Mouse (Mus musculus) MEL (cell line): ENCODE measurements at regions not wholly inside any gene's neighbourhood (a gene's known extent, or its start where the extent isn't known, plus 50 kb on each side); places are given as distances from the start of the nearest gene placed in this dataset.

ENCODE experiments used
- DNase-seq: peaks from one replicate; pipeline ENCODE4 v3.0.0; 2011; ENCODE audit warnings: low read depth, low spot score
- H3K27ac ChIP-seq: 2 replicates; pipeline ENCODE4 v1.5.1; 2012; ENCODE audit warnings: low read depth, mild to moderate bottlenecking, control low read depth, low read length, moderate library complexity; ENCODE audit not compliant: control insufficient read depth
- H3K27me3 ChIP-seq, 2 experiments: fragments of 150-350 bp in 1 of 2; sonication (generic) in 1 of 2; 2 replicates each; pipeline ENCODE4 v1.6.1; 2012; ENCODE audit warnings: low read length in 2 of 2, mild to moderate bottlenecking in 2 of 2, improper control_type of control experiment in 1 of 2, moderate library complexity in 1 of 2; ENCODE audit not compliant: insufficient read depth in 2 of 2, control insufficient read depth in 1 of 2
- H3K36me3 ChIP-seq, 2 experiments: 2 replicates each; pipeline ENCODE4 v1.6.1; 2012 to 2014; ENCODE audit warnings: low read length in 2 of 2, improper control_type of control experiment in 1 of 2, inconsistent platforms in 1 of 2, mild to moderate bottlenecking in 1 of 2; ENCODE audit not compliant: insufficient read depth in 2 of 2, control insufficient read depth in 1 of 2
- H3K4me1 ChIP-seq, 2 experiments: fragments of 150-350 bp in 1 of 2; sonication (generic) in 1 of 2; 2 replicates each; pipeline ENCODE4 v1.6.1; 2012; ENCODE audit warnings: low read length in 2 of 2, improper control_type of control experiment in 1 of 2, mild to moderate bottlenecking in 1 of 2; ENCODE audit not compliant: insufficient read depth in 2 of 2, control insufficient read depth in 1 of 2
- H3K4me3 ChIP-seq, 2 experiments: fragments of 150-350 bp in 1 of 2; sonication (generic) in 1 of 2; 2 replicates each; pipeline ENCODE4 v1.5.1; 2012; ENCODE audit warnings: low read depth in 2 of 2, low read length in 2 of 2, mild to moderate bottlenecking in 2 of 2, moderate library complexity in 2 of 2, control low read depth in 1 of 2, improper control_type of control experiment in 1 of 2; ENCODE audit not compliant: control insufficient read depth in 1 of 2, insufficient read depth in 1 of 2
- H3K79me2 ChIP-seq: 2 replicates; pipeline ENCODE4 v1.6.1; 2012; ENCODE audit warnings: mild to moderate bottlenecking, low read length, moderate library complexity; ENCODE audit not compliant: control insufficient read depth, poor library complexity, insufficient read depth
- H3K9ac ChIP-seq: 2 replicates; pipeline ENCODE4 v1.6.1; 2012; ENCODE audit warnings: low read depth, mild to moderate bottlenecking, control low read depth, low read length, moderate library complexity; ENCODE audit not compliant: control insufficient read depth, poor library complexity, severe bottlenecking
- H3K9me3 ChIP-seq: fragments of 150-350 bp; sonication (generic); replicated peaks from 2 replicates; pipeline ENCODE4 v1.6.1; 2012; ENCODE audit warnings: mild to moderate bottlenecking, low read length, improper control_type of control experiment, moderate library complexity; ENCODE audit not compliant: insufficient read depth
- CHD2 ChIP-seq: IDR thresholded peaks from 2 replicates; pipeline ENCODE4 v1.6.1; 2011; ENCODE audit warnings: low read length, improper control_type of control experiment
- CTCF ChIP-seq, 3 experiments: IDR thresholded peaks in 2 of 3; conservative IDR thresholded peaks in 1 of 3; 2 replicates each; pipeline ENCODE4 v1.5.1; 2011 to 2012; ENCODE audit warnings: low read length in 3 of 3, low read depth in 2 of 3, mild to moderate bottlenecking in 2 of 3, improper control_type of control experiment in 1 of 3, inconsistent platforms in 1 of 3, mixed read lengths in 1 of 3, moderate library complexity in 1 of 3; ENCODE audit not compliant: control insufficient read depth in 1 of 3, insufficient read depth in 1 of 3, poor library complexity in 1 of 3, severe bottlenecking in 1 of 3
- E2F4 ChIP-seq: IDR thresholded peaks from 2 replicates; pipeline ENCODE4 v1.6.1; 2011; ENCODE audit warnings: low read depth, low read length, improper control_type of control experiment, borderline replicate concordance
- EP300 ChIP-seq, 2 experiments: IDR thresholded peaks; 2 replicates each; pipeline ENCODE4 v1.6.1; 2011; ENCODE audit warnings: improper control_type of control experiment in 2 of 2, low read length in 2 of 2, low read depth in 1 of 2, mild to moderate bottlenecking in 1 of 2
- ETS1 ChIP-seq: IDR thresholded peaks from 2 replicates; pipeline ENCODE4 v1.6.1; 2012; ENCODE audit warnings: low read depth, mild to moderate bottlenecking, inconsistent platforms, low read length, improper control_type of control experiment, moderate library complexity
- GABPA ChIP-seq: IDR thresholded peaks from 2 replicates; pipeline ENCODE4 v1.6.1; 2012; ENCODE audit warnings: low read depth, mild to moderate bottlenecking, inconsistent platforms, low read length, improper control_type of control experiment, moderate library complexity
- GATA1 ChIP-seq: IDR thresholded peaks from 2 replicates; pipeline ENCODE4 v1.6.1; 2011; ENCODE audit warnings: low read depth, low read length, improper control_type of control experiment
- HCFC1 ChIP-seq: IDR thresholded peaks from 2 replicates; pipeline ENCODE4 v1.6.1; 2012; ENCODE audit warnings: low read depth, mild to moderate bottlenecking, inconsistent platforms, low read length, improper control_type of control experiment, moderate library complexity
- JUND ChIP-seq: IDR thresholded peaks from 2 replicates; pipeline ENCODE4 v1.6.1; 2011; ENCODE audit warnings: low read depth, mild to moderate bottlenecking, improper control_type of control experiment, low read length
- KAT2A ChIP-seq: conservative IDR thresholded peaks from 2 replicates; pipeline ENCODE4 v1.6.1; 2012; ENCODE audit warnings: low read depth, low read length, improper control_type of control experiment, inconsistent platforms
- MAZ ChIP-seq: IDR thresholded peaks from 2 replicates; pipeline ENCODE4 v1.6.1; 2012; ENCODE audit warnings: low read depth, mild to moderate bottlenecking, inconsistent platforms, low read length, improper control_type of control experiment
- MYB ChIP-seq: IDR thresholded peaks from 2 replicates; pipeline ENCODE4 v1.6.1; 2011; ENCODE audit warnings: mild to moderate bottlenecking, low read depth, low read length, improper control_type of control experiment
- MYC ChIP-seq: IDR thresholded peaks from 2 replicates; pipeline ENCODE4 v1.6.1; 2011; ENCODE audit warnings: low read depth, mild to moderate bottlenecking, low read length, improper control_type of control experiment, moderate library complexity
- NELFE ChIP-seq: IDR thresholded peaks from 2 replicates; pipeline ENCODE4 v1.6.1; 2011; ENCODE audit warnings: low read depth, low read length, improper control_type of control experiment
- POLR2AphosphoS2 ChIP-seq: IDR thresholded peaks from 2 replicates; pipeline ENCODE4 v1.6.1; 2011; ENCODE audit warnings: low read length, improper control_type of control experiment
- POLR2AphosphoS5 ChIP-seq: IDR thresholded peaks from 2 replicates; pipeline ENCODE4 v1.6.1; 2012; ENCODE audit warnings: low read depth, borderline replicate concordance, mild to moderate bottlenecking, inconsistent platforms, low read length, moderate library complexity, mixed read lengths
- RAD21 ChIP-seq: IDR thresholded peaks from 2 replicates; pipeline ENCODE4 v1.6.1; 2011; ENCODE audit warnings: mild to moderate bottlenecking, low read depth, low read length, improper control_type of control experiment
- RCOR1 ChIP-seq: IDR thresholded peaks from 2 replicates; pipeline ENCODE4 v1.6.1; 2012; ENCODE audit warnings: low read depth, mild to moderate bottlenecking, inconsistent platforms, low read length, improper control_type of control experiment
- SIN3A ChIP-seq: IDR thresholded peaks from 2 replicates; pipeline ENCODE4 v1.6.1; 2012; ENCODE audit warnings: low read length, improper control_type of control experiment, inconsistent platforms
- TAL1 ChIP-seq: IDR thresholded peaks from 2 replicates; pipeline ENCODE4 v1.6.1; 2012; ENCODE audit warnings: mild to moderate bottlenecking, inconsistent platforms, low read length, moderate library complexity, mixed read lengths
- TCF12 ChIP-seq: IDR thresholded peaks from 2 replicates; pipeline ENCODE4 v1.6.1; 2014; ENCODE audit warnings: low read depth, mild to moderate bottlenecking, inconsistent platforms, low read length, improper control_type of control experiment, moderate library complexity
- UBTF ChIP-seq: IDR thresholded peaks from 2 replicates; pipeline ENCODE4 v1.6.1; 2012; ENCODE audit warnings: low read depth, mild to moderate bottlenecking, inconsistent platforms, low read length, improper control_type of control experiment, moderate library complexity, borderline replicate concordance; ENCODE audit not compliant: insufficient read depth
- USF1 ChIP-seq: IDR thresholded peaks from 2 replicates; pipeline ENCODE4 v1.6.1; 2014; ENCODE audit warnings: low read depth, mild to moderate bottlenecking, inconsistent platforms, low read length, improper control_type of control experiment, moderate library complexity
- USF2 ChIP-seq, 2 experiments: IDR thresholded peaks; 2 replicates each; pipeline ENCODE4 v1.6.1; 2011 to 2012; ENCODE audit warnings: improper control_type of control experiment in 2 of 2, low read length in 2 of 2, borderline replicate concordance in 1 of 2, inconsistent platforms in 1 of 2, low read depth in 1 of 2, mild to moderate bottlenecking in 1 of 2; ENCODE audit not compliant: insufficient read depth in 1 of 2
- ZC3H11A ChIP-seq: IDR thresholded peaks from 2 replicates; pipeline ENCODE4 v1.6.1; 2012; ENCODE audit warnings: low read depth, mild to moderate bottlenecking, inconsistent platforms, low read length, improper control_type of control experiment
- ZKSCAN1 ChIP-seq: IDR thresholded peaks from 2 replicates; pipeline ENCODE4 v1.6.1; 2012; ENCODE audit warnings: low read depth, mild to moderate bottlenecking, inconsistent platforms, low read length, improper control_type of control experiment, moderate library complexity
- ZMIZ1 ChIP-seq: IDR thresholded peaks from 2 replicates; pipeline ENCODE4 v1.6.1; 2012; ENCODE audit warnings: low read depth, mild to moderate bottlenecking, inconsistent platforms, low read length, improper control_type of control experiment, moderate library complexity

- no peak for TF ChIP-seq ZMIZ1
- no peak for TF ChIP-seq ETS1
- TF ChIP-seq MAZ = no peak
- no peak for TF ChIP-seq ZKSCAN1
- TF ChIP-seq TCF12 = no peak
- no peak for TF ChIP-seq E2F4
- no peak for TF ChIP-seq POLR2AphosphoS5
- no peak for TF ChIP-seq MYC
- TF ChIP-seq HCFC1 = no peak
- TF ChIP-seq RAD21 = no peak
- no peak for TF ChIP-seq ZC3H11A
- TF ChIP-seq TAL1 = no peak
- no peak for TF ChIP-seq USF2 (IDR thresholded peaks at IDR 0.05; ENCODE audit: borderline replicate concordance in 1 of 2, insufficient read depth in 1 of 2, low read depth in 1 of 2, low read length in 2 of 2)
- TF ChIP-seq GATA1 = no peak
- no peak for TF ChIP-seq KAT2A
These were observed 767.4 kb upstream of the Cntn5 start for GRCm38 (mm10) chr9:11671939-11672338.

DNA sequence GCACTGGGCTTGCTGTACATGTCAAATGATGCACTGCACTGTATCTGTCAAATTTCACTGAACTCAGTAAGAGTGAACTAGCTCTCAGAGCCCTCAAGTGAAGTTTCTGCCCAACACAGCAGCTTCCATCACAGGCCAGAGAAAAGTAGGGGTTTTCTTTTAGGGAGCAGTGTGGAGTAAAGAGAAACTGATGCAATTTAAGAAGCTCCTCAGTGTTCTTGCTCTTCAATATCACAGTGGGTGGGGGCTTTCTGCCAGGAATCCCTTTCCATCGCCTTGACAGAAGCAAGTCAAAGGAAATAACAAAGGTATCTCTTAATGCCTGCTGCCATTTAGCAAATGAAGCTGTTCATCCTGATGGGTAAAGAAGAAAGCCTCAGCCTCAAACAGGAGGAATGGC, 766.7 kb upstream of the Cntn5 start:
- TF ChIP-seq GABPA = no peak
- TF ChIP-seq RCOR1 = no peak
- TF ChIP-seq CHD2 = no peak
- no peak for TF ChIP-seq E2F4
- TF ChIP-seq EP300 (IDR thresholded peaks at IDR 0.05; ENCODE audit: low read depth in 1 of 2, low read length in 2 of 2) = no peak
- no peak for TF ChIP-seq USF1
- no peak for TF ChIP-seq GATA1
- no peak for TF ChIP-seq NELFE
- TF ChIP-seq SIN3A = no peak
- TF ChIP-seq MYB = no peak
- no peak for TF ChIP-seq ZKSCAN1
- TF ChIP-seq KAT2A = no peak
- no peak for TF ChIP-seq JUND
- no peak for TF ChIP-seq POLR2AphosphoS2
- no peak for TF ChIP-seq CTCF (IDR thresholded peaks at IDR 0.05 in 2 of 3, conservative IDR thresholded peaks at IDR 0.05 in 1 of 3; ENCODE audit: control insufficient read depth in 1 of 3, insufficient read depth in 1 of 3, low read depth in 2 of 3, low read length in 3 of 3, poor library complexity in 1 of 3, severe bottlenecking in 1 of 3)
- no peak for TF ChIP-seq UBTF
- no peaks in the 10 kb centered on the region for H3K4me1 ChIP-seq
- H3K9me3 ChIP-seq = no peaks in the 10 kb centered on the region
- H3K9ac ChIP-seq = no peak overlapping the region
- H3K4me3 ChIP-seq = no peak overlapping the region
- no peaks in the 10 kb centered on the region for H3K27me3 ChIP-seq
- no peak for DNase-seq
- no peaks in the 10 kb centered on the region for H3K36me3 ChIP-seq
- H3K27ac ChIP-seq = no peak overlapping the region
- no peaks in the 10 kb centered on the region for H3K79me2 ChIP-seq

More at GRCm38 (mm10) chr9:11671939-11672338, 767.4 kb upstream of the Cntn5 start:
- no peak overlapping the region for H3K4me3 ChIP-seq
- no peaks in the 10 kb centered on the region for H3K4me1 ChIP-seq
- H3K27ac ChIP-seq = no peak overlapping the region
- H3K79me2 ChIP-seq = no peaks in the 10 kb centered on the region
- no peak overlapping the region for H3K9ac ChIP-seq
- no peak for DNase-seq
- H3K36me3 ChIP-seq = no peaks in the 10 kb centered on the region
- H3K27me3 ChIP-seq = no peaks in the 10 kb centered on the region
- no peaks in the 10 kb centered on the region for H3K9me3 ChIP-seq
